Mouse (Mus musculus) gonadal fat pad, adult 2 months (tissue): ENCODE measurements around the gene Eed. TPM values are rescaled to one million over a fixed set of nuclear protein-coding genes. Genes with fewer than 3 reads are reported as not detected.
"Not testable (repeated sequence)": the region's sequence is repeated elsewhere in the genome, so short reads cannot be mapped to it uniquely, and the experiment has no call there.

Source experiments
- DNase-seq: peaks from one replicate; pipeline ENCODE4 v3.0.0-alpha.2; 2012; ENCODE audit warnings: low read depth
- polyA plus RNA-seq: library from polyadenylated mRNA; depleted of rRNA; stranded (reverse); fragments of >200 nt; gene quantifications from 2 replicates; pipeline ENCODE4 v1.2.3, GENCODE M21; 2012; rRNA removed

Gene Eed
- polyA plus RNA-seq = 10.1 and 12.4 TPM in 2 replicates

- no peak for DNase-seq
Observed at GRCm38 (mm10) chr7:89980485-89981422, at the start of gene Eed. TSS of gene Eed (minus strand) at chr7:89980983.

- DNase-seq = no peak
Observed at GRCm38 (mm10) chr7:90029548-90030485, 49.0 kb upstream of the Eed start.

- DNase-seq = no peak
Observed at GRCm38 (mm10) chr7:90028888-90029547, 48.2 kb upstream of the Eed start.

GRCm38 (mm10) chr7:90024975-90025374, 44.2 kb upstream of the Eed start:
- no peak for DNase-seq

GRCm38 (mm10) chr7:90022974-90023707, 42.4 kb upstream of the Eed start:
- no peak for DNase-seq

GRCm38 (mm10) chr7:90020331-90020730, 39.5 kb upstream of the Eed start:
- no peak for DNase-seq

- DNase-seq = no peak
Observed at GRCm38 (mm10) chr7:90019570-90019969, 38.8 kb upstream of the Eed start.

GRCm38 (mm10) chr7:90016930-90017588, 36.3 kb upstream of the Eed start:
- no peak for DNase-seq

GRCm38 (mm10) chr7:90016459-90016858, 35.7 kb upstream of the Eed start:
- no peak for DNase-seq

GRCm38 (mm10) chr7:90006667-90007653, 26.2 kb upstream of the Eed start:
- DNase-seq = no peak

- DNase-seq = no peak
Observed at GRCm38 (mm10) chr7:90004781-90005180, 24.0 kb upstream of the Eed start.

- DNase-seq = no peak
Observed at GRCm38 (mm10) chr7:90002375-90002774, 21.6 kb upstream of the Eed start.

- DNase-seq = no peak
Observed at GRCm38 (mm10) chr7:89999491-89999890, 18.7 kb upstream of the Eed start.

GRCm38 (mm10) chr7:89998624-89999006, 17.8 kb upstream of the Eed start:
- no peak for DNase-seq

GRCm38 (mm10) chr7:89998006-89998623, 17.3 kb upstream of the Eed start:
- no peak for DNase-seq

- not testable (repeated sequence) for DNase-seq
Observed at GRCm38 (mm10) chr7:89997526-89997925, 16.7 kb upstream of the Eed start.

- DNase-seq = no peak
Observed at GRCm38 (mm10) chr7:89993091-89993490, 12.3 kb upstream of the Eed start.

GRCm38 (mm10) chr7:89984421-89984820, 3.6 kb upstream of the Eed start:
- no peak for DNase-seq

GRCm38 (mm10) chr7:89983441-89983840, 2.7 kb upstream of the Eed start:
- no peak for DNase-seq
